Mouse (Mus musculus) cerebellum, adult 18-20 months (tissue): Measurements from ENCODE around the gene Hoxc13.

ENCODE experiments used
- DNase-seq, 2 experiments: peaks; one replicate each; pipeline ENCODE4 v3.0.0; 2021

Hoxc13 gene

GRCm38 (mm10) chr15:102965003-102965891 lies 44.3 kb downstream of the Hoxc13 start:
- DNase-seq, result no peak

- peak in 1 of 2 experiments; percentile 18 for DNase-seq
Measured at GRCm38 (mm10) chr15:102965892-102966775, 45.2 kb downstream of the Hoxc13 start.

GRCm38 (mm10) chr15:102966776-102967311 lies 45.9 kb downstream of the Hoxc13 start, which contains the start of gene Hoxc10:
Gene Hoxc10 (plus strand): TSS chr15:102966796.
- DNase-seq, result no peak

GRCm38 (mm10) chr15:102967312-102967510 lies 46.3 kb downstream of the Hoxc13 start, which contains the start of gene Hoxc5:
Gene Hoxc5 (plus strand): TSS chr15:102967443.
- no peak for DNase-seq

GRCm38 (mm10) chr15:102967511-102968397 lies 46.9 kb downstream of the Hoxc13 start:
- no peak for DNase-seq

- DNase-seq, result no peak
Measured at GRCm38 (mm10) chr15:102969296-102969695, 48.4 kb downstream of the Hoxc13 start.

- DNase-seq, result no peak
Measured at GRCm38 (mm10) chr15:102970740-102971139, 49.8 kb downstream of the Hoxc13 start.

- DNase-seq, result no peak
Measured at GRCm38 (mm10) chr15:102972254-102972653, 51.4 kb downstream of the Hoxc13 start.

- DNase-seq, result no peak
Measured at GRCm38 (mm10) chr15:102972753-102973152, 51.9 kb downstream of the Hoxc13 start.

GRCm38 (mm10) chr15:102975034-102975433 lies 54.1 kb downstream of the Hoxc13 start:
- DNase-seq, result no peak

- DNase-seq, result no peak
Measured at GRCm38 (mm10) chr15:102975688-102976111, 54.8 kb downstream of the Hoxc13 start.

- DNase-seq, result no peak
Measured at GRCm38 (mm10) chr15:102976171-102976570, 55.3 kb downstream of the Hoxc13 start, which contains the start of gene Hoxc9. Gene Hoxc9 (plus strand): TSS chr15:102976439.

GRCm38 (mm10) chr15:102976631-102977422 lies 55.9 kb downstream of the Hoxc13 start:
- DNase-seq, result no peak

GRCm38 (mm10) chr15:102977423-102977974 lies 56.6 kb downstream of the Hoxc13 start:
- DNase-seq, result no peak
